Mouse (Mus musculus) MEL (cell line): ENCODE data around the gene Abcg1. TPM values are rescaled to one million over a fixed set of nuclear protein-coding genes. Genes with fewer than 3 reads are reported as not detected.

Experiments used
- DNase-seq: peaks from one replicate; pipeline ENCODE4 v3.0.0; 2011; ENCODE audit warnings: low read depth, low spot score
- H3K27ac ChIP-seq: 2 replicates; pipeline ENCODE4 v1.5.1; 2012; ENCODE audit warnings: low read depth, mild to moderate bottlenecking, control low read depth, low read length, moderate library complexity; ENCODE audit not compliant: control insufficient read depth
- H3K27me3 ChIP-seq, 2 experiments: fragments of 150-350 bp in 1 of 2; sonication (generic) in 1 of 2; 2 replicates each; pipeline ENCODE4 v1.6.1; 2012; ENCODE audit warnings: low read length in 2 of 2, mild to moderate bottlenecking in 2 of 2, improper control_type of control experiment in 1 of 2, moderate library complexity in 1 of 2; ENCODE audit not compliant: insufficient read depth in 2 of 2, control insufficient read depth in 1 of 2
- H3K36me3 ChIP-seq, 2 experiments: 2 replicates each; pipeline ENCODE4 v1.6.1; 2012 to 2014; ENCODE audit warnings: low read length in 2 of 2, improper control_type of control experiment in 1 of 2, inconsistent platforms in 1 of 2, mild to moderate bottlenecking in 1 of 2; ENCODE audit not compliant: insufficient read depth in 2 of 2, control insufficient read depth in 1 of 2
- H3K4me1 ChIP-seq, 2 experiments: fragments of 150-350 bp in 1 of 2; sonication (generic) in 1 of 2; 2 replicates each; pipeline ENCODE4 v1.6.1; 2012; ENCODE audit warnings: low read length in 2 of 2, improper control_type of control experiment in 1 of 2, mild to moderate bottlenecking in 1 of 2; ENCODE audit not compliant: insufficient read depth in 2 of 2, control insufficient read depth in 1 of 2
- H3K4me3 ChIP-seq, 2 experiments: fragments of 150-350 bp in 1 of 2; sonication (generic) in 1 of 2; 2 replicates each; pipeline ENCODE4 v1.5.1; 2012; ENCODE audit warnings: low read depth in 2 of 2, low read length in 2 of 2, mild to moderate bottlenecking in 2 of 2, moderate library complexity in 2 of 2, control low read depth in 1 of 2, improper control_type of control experiment in 1 of 2; ENCODE audit not compliant: control insufficient read depth in 1 of 2, insufficient read depth in 1 of 2
- H3K79me2 ChIP-seq: 2 replicates; pipeline ENCODE4 v1.6.1; 2012; ENCODE audit warnings: mild to moderate bottlenecking, low read length, moderate library complexity; ENCODE audit not compliant: control insufficient read depth, poor library complexity, insufficient read depth
- H3K9ac ChIP-seq: 2 replicates; pipeline ENCODE4 v1.6.1; 2012; ENCODE audit warnings: low read depth, mild to moderate bottlenecking, control low read depth, low read length, moderate library complexity; ENCODE audit not compliant: control insufficient read depth, poor library complexity, severe bottlenecking
- H3K9me3 ChIP-seq: fragments of 150-350 bp; sonication (generic); replicated peaks from 2 replicates; pipeline ENCODE4 v1.6.1; 2012; ENCODE audit warnings: mild to moderate bottlenecking, low read length, improper control_type of control experiment, moderate library complexity; ENCODE audit not compliant: insufficient read depth
- BHLHE40 ChIP-seq: IDR thresholded peaks from 2 replicates; pipeline ENCODE4 v1.6.1; 2012; ENCODE audit warnings: low read depth, mild to moderate bottlenecking, inconsistent platforms, low read length, improper control_type of control experiment, borderline replicate concordance
- CHD1 ChIP-seq: IDR thresholded peaks from 2 replicates; pipeline ENCODE4 v1.6.1; 2012; ENCODE audit warnings: low read depth, mild to moderate bottlenecking, inconsistent platforms, low read length, improper control_type of control experiment
- E2F4 ChIP-seq: IDR thresholded peaks from 2 replicates; pipeline ENCODE4 v1.6.1; 2011; ENCODE audit warnings: low read depth, low read length, improper control_type of control experiment, borderline replicate concordance
- HCFC1 ChIP-seq: IDR thresholded peaks from 2 replicates; pipeline ENCODE4 v1.6.1; 2012; ENCODE audit warnings: low read depth, mild to moderate bottlenecking, inconsistent platforms, low read length, improper control_type of control experiment, moderate library complexity
- MAZ ChIP-seq: IDR thresholded peaks from 2 replicates; pipeline ENCODE4 v1.6.1; 2012; ENCODE audit warnings: low read depth, mild to moderate bottlenecking, inconsistent platforms, low read length, improper control_type of control experiment
- MXI1 ChIP-seq: IDR thresholded peaks from 2 replicates; pipeline ENCODE4 v1.6.1; 2011; ENCODE audit warnings: mild to moderate bottlenecking, low read depth, low read length, improper control_type of control experiment
- MYB ChIP-seq: IDR thresholded peaks from 2 replicates; pipeline ENCODE4 v1.6.1; 2011; ENCODE audit warnings: mild to moderate bottlenecking, low read depth, low read length, improper control_type of control experiment
- MYC ChIP-seq: IDR thresholded peaks from 2 replicates; pipeline ENCODE4 v1.6.1; 2011; ENCODE audit warnings: low read depth, mild to moderate bottlenecking, low read length, improper control_type of control experiment, moderate library complexity
- POLR2A ChIP-seq, 2 experiments: IDR thresholded peaks; 2 replicates each; pipeline ENCODE4 v1.6.1; 2011 to 2012; ENCODE audit warnings: low read length in 2 of 2, mild to moderate bottlenecking in 2 of 2, control low read depth in 1 of 2, improper control_type of control experiment in 1 of 2, low read depth in 1 of 2, moderate library complexity in 1 of 2; ENCODE audit not compliant: control insufficient read depth in 1 of 2, insufficient read depth in 1 of 2, poor library complexity in 1 of 2
- POLR2AphosphoS5 ChIP-seq: IDR thresholded peaks from 2 replicates; pipeline ENCODE4 v1.6.1; 2012; ENCODE audit warnings: low read depth, borderline replicate concordance, mild to moderate bottlenecking, inconsistent platforms, low read length, moderate library complexity, mixed read lengths
- RAD21 ChIP-seq: IDR thresholded peaks from 2 replicates; pipeline ENCODE4 v1.6.1; 2011; ENCODE audit warnings: mild to moderate bottlenecking, low read depth, low read length, improper control_type of control experiment
- SIN3A ChIP-seq: IDR thresholded peaks from 2 replicates; pipeline ENCODE4 v1.6.1; 2012; ENCODE audit warnings: low read length, improper control_type of control experiment, inconsistent platforms
- SMC3 ChIP-seq: IDR thresholded peaks from 2 replicates; pipeline ENCODE4 v1.6.1; 2011; ENCODE audit warnings: low read depth, low read length, improper control_type of control experiment
- TCF12 ChIP-seq: IDR thresholded peaks from 2 replicates; pipeline ENCODE4 v1.6.1; 2014; ENCODE audit warnings: low read depth, mild to moderate bottlenecking, inconsistent platforms, low read length, improper control_type of control experiment, moderate library complexity
- UBTF ChIP-seq: IDR thresholded peaks from 2 replicates; pipeline ENCODE4 v1.6.1; 2012; ENCODE audit warnings: low read depth, mild to moderate bottlenecking, inconsistent platforms, low read length, improper control_type of control experiment, moderate library complexity, borderline replicate concordance; ENCODE audit not compliant: insufficient read depth
- USF1 ChIP-seq: IDR thresholded peaks from 2 replicates; pipeline ENCODE4 v1.6.1; 2014; ENCODE audit warnings: low read depth, mild to moderate bottlenecking, inconsistent platforms, low read length, improper control_type of control experiment, moderate library complexity
- USF2 ChIP-seq, 2 experiments: IDR thresholded peaks; 2 replicates each; pipeline ENCODE4 v1.6.1; 2011 to 2012; ENCODE audit warnings: improper control_type of control experiment in 2 of 2, low read length in 2 of 2, borderline replicate concordance in 1 of 2, inconsistent platforms in 1 of 2, low read depth in 1 of 2, mild to moderate bottlenecking in 1 of 2; ENCODE audit not compliant: insufficient read depth in 1 of 2
- ZC3H11A ChIP-seq: IDR thresholded peaks from 2 replicates; pipeline ENCODE4 v1.6.1; 2012; ENCODE audit warnings: low read depth, mild to moderate bottlenecking, inconsistent platforms, low read length, improper control_type of control experiment
- ZKSCAN1 ChIP-seq: IDR thresholded peaks from 2 replicates; pipeline ENCODE4 v1.6.1; 2012; ENCODE audit warnings: low read depth, mild to moderate bottlenecking, inconsistent platforms, low read length, improper control_type of control experiment, moderate library complexity
- ZMIZ1 ChIP-seq: IDR thresholded peaks from 2 replicates; pipeline ENCODE4 v1.6.1; 2012; ENCODE audit warnings: low read depth, mild to moderate bottlenecking, inconsistent platforms, low read length, improper control_type of control experiment, moderate library complexity
- polyA plus RNA-seq, 2 experiments: library from polyadenylated mRNA; stranded (reverse) in 1 of 2; unstranded in 1 of 2; fragments of >175 nt in 1 of 2; fragments of >200 nt in 1 of 2; gene quantifications; 2 replicates each; pipeline versions ENCODE4 v1.2.1 to v1.2.4; 2012; ENCODE audit warnings: low replicate concordance in 2 of 2, low read depth in 1 of 2; ENCODE audit not compliant: insufficient read length in 2 of 2, insufficient read depth in 1 of 2, missing spikeins in 1 of 2
- total RNA-seq: library from RNA; depleted of rRNA; stranded (reverse); fragments of 300-350 nt; gene quantifications from 2 replicates; pipeline ENCODE4 v1.2.3, GENCODE M21; 2012

The Abcg1 gene
- total and polyA plus RNA-seq, 3 experiments = 11.6 to 18.0 TPM; not detected in 1

GRCm38 (mm10) chr17:31142116-31142515, 84.6 kb downstream of the Abcg1 start:
- DNase-seq = no peak
- H3K27ac ChIP-seq = no peak overlapping the region
- no peaks in the 10 kb centered on the region for H3K9me3 ChIP-seq
- H3K36me3 ChIP-seq = no peaks in the 10 kb centered on the region
- H3K9ac ChIP-seq = no peak overlapping the region
- TF ChIP-seq SIN3A (no peak), USF2 (IDR thresholded peaks at IDR 0.05; ENCODE audit: borderline replicate concordance in 1 of 2, insufficient read depth in 1 of 2, low read depth in 1 of 2, low read length in 2 of 2) (no peak), SMC3 (no peak), ZC3H11A (no peak), RAD21 (no peak), MYB (no peak), USF1 (no peak), MAZ (no peak), POLR2AphosphoS5 (no peak), HCFC1 (no peak), TCF12 (no peak), UBTF (no peak), MYC (no peak), E2F4 (no peak), CHD1 (no peak), BHLHE40 (no peak), MXI1 (no peak), ZKSCAN1 (no peak), ZMIZ1 (no peak), POLR2A (IDR thresholded peaks at IDR 0.05; ENCODE audit: control insufficient read depth in 1 of 2, insufficient read depth in 1 of 2, low read depth in 1 of 2, low read length in 2 of 2, poor library complexity in 1 of 2) (no peak)
- no peak overlapping the region for H3K4me3 ChIP-seq
- peaks cover 0 to 7% of the 10 kb centered on the region in 2 experiments; a peak in 3 of 4 replicates for H3K27me3 ChIP-seq
- no peaks in the 10 kb centered on the region for H3K79me2 ChIP-seq
- H3K4me1 ChIP-seq = 0 out of 4 replicates have a peak, but pooled peaks cover 0 to 2% of the 10 kb centered on the region in 2 experiments
